Mouse (Mus musculus) midbrain, embryonic 11.5 days (tissue): Measurements from ENCODE around the gene Tfb1m. TPM values are rescaled to one million over a fixed set of nuclear protein-coding genes. Genes with fewer than 3 reads are reported as not detected.

Source experiments
- ATAC-seq: fragments of 200-750 bp; cut with Nextera tagmentation; 2 replicates; pipeline ENCODE4 v1.8.0; 2017; ENCODE audit warnings: moderate TSS enrichment, moderate library complexity; ENCODE audit not compliant: low FRiP score
- DNase-seq: peaks from one replicate; pipeline ENCODE4 v3.0.0; 2015; ENCODE audit warnings: low spot score; ENCODE audit errors: missing footprints
- H3K27ac ChIP-seq: fragments of 300-500 bp; sonication (generic); 2 replicates; pipeline ENCODE4 v1.5.1; 2014; ENCODE audit warnings: low read depth, low read length
- H3K27me3 ChIP-seq: fragments of 300-500 bp; sonication (generic); 2 replicates; pipeline ENCODE4 v1.6.1; 2014; ENCODE audit warnings: mild to moderate bottlenecking, low read length, moderate library complexity, mixed read lengths; ENCODE audit not compliant: control insufficient read depth, insufficient read depth
- H3K36me3 ChIP-seq: fragments of 300-500 bp; sonication (generic); 2 replicates; pipeline ENCODE4 v1.6.1; 2014; ENCODE audit warnings: mild to moderate bottlenecking, low read length, moderate library complexity, mixed read lengths; ENCODE audit not compliant: control insufficient read depth, insufficient read depth
- H3K4me1 ChIP-seq: fragments of 300-500 bp; sonication (generic); 2 replicates; pipeline ENCODE4 v1.6.1; 2014; ENCODE audit warnings: low read length; ENCODE audit not compliant: control insufficient read depth, insufficient read depth
- H3K4me2 ChIP-seq: fragments of 300-500 bp; sonication (generic); 2 replicates; pipeline ENCODE4 v1.6.1; 2014; ENCODE audit warnings: mild to moderate bottlenecking, moderate library complexity
- H3K4me3 ChIP-seq: fragments of 300-500 bp; sonication (generic); 2 replicates; pipeline ENCODE4 v1.5.1; 2014; ENCODE audit warnings: low read depth, low read length
- H3K9ac ChIP-seq: fragments of 300-500 bp; sonication (generic); 2 replicates; pipeline ENCODE4 v1.6.1; 2014; ENCODE audit warnings: low read length
- H3K9me3 ChIP-seq: fragments of 300-500 bp; sonication (generic); 2 replicates; pipeline ENCODE4 v1.6.1; 2016; ENCODE audit warnings: low read length; ENCODE audit not compliant: control insufficient read depth
- WGBS: fragments of 180-500 bp; shearing (Covaris S2); extraction: QIAGEN DNeasy Blood & Tissue Kit; methylation state at CpG from one replicate; pipeline ENCODE4 v1.1.7; 2014; 5-methylcytosine and 5-hydroxymethylcytosine counted together
- polyA plus RNA-seq: library from polyadenylated mRNA; unstranded; fragments of >200 nt; fragmentation: Nextera tagmentation; extraction: Ambion mirVana; gene quantifications from 2 replicates; pipeline ENCODE4 v1.2.1, GENCODE M21; 2014

The Tfb1m gene
- polyA plus RNA-seq: 20.2 and 22.3 TPM in 2 replicates

- Histone ChIP-seq H3K36me3 (no peaks in the 10 kb centered on the region), H3K4me2 (peak within 1 kb of the TSS; percentile 72), H3K27ac (peak within 1 kb of the TSS; percentile 42; the same call in 1 of the 2 replicates), H3K4me3 (peak within 1 kb of the TSS; percentile 59), H3K9me3 (no peaks in the 10 kb centered on the region), H3K4me1 (peaks cover 2% of the 10 kb centered on the region), H3K9ac (peak within 1 kb of the TSS; percentile 60), H3K27me3 (no peaks in the 10 kb centered on the region)
- under 1% methylated on average over 60 of the region's 60 CpGs for WGBS
- ATAC-seq (peak; percentile 99), DNase-seq (peak; percentile 99)
Observed at GRCm38 (mm10) chr17:3557331-3558311, at the start of gene Tfb1m. Tfb1m (minus strand) TSS chr17:3557781.

GRCm38 (mm10) chr17:3602954-3603672 is 45.5 kb upstream of the Tfb1m start:
- Histone ChIP-seq H3K9me3 (no peaks in the 10 kb centered on the region), H3K27ac (no peak overlapping the region), H3K4me1 (no peaks in the 10 kb centered on the region), H3K9ac (no peak overlapping the region), H3K27me3 (no peaks in the 10 kb centered on the region), H3K4me3 (no peak overlapping the region), H3K4me2 (no peak overlapping the region), H3K36me3 (no peaks in the 10 kb centered on the region)
- ATAC-seq: no peak
- WGBS: 92% methylated on average over 6 of the region's 6 CpGs
- DNase-seq: no peak

GRCm38 (mm10) chr17:3598393-3598792 is 40.8 kb upstream of the Tfb1m start:
- H3K27me3 ChIP-seq: no peaks in the 10 kb centered on the region
- no peaks in the 10 kb centered on the region for H3K36me3 ChIP-seq
- no peaks in the 10 kb centered on the region for H3K9me3 ChIP-seq
- no peak for ATAC-seq
- no peaks in the 10 kb centered on the region for H3K4me1 ChIP-seq
- H3K4me3 ChIP-seq: no peak overlapping the region
- H3K4me2 ChIP-seq: no peak overlapping the region
- H3K9ac ChIP-seq: no peak overlapping the region
- no peak overlapping the region for H3K27ac ChIP-seq
- WGBS: 82% methylated on average over 1 of the region's 1 CpGs
- DNase-seq: no peak

- Histone ChIP-seq H3K27ac (no peak overlapping the region), H3K9ac (no peak overlapping the region)
- 72% methylated on average over 1 of the region's 1 CpGs for WGBS
Observed at GRCm38 (mm10) chr17:3597866-3598265, 40.3 kb upstream of the Tfb1m start.

GRCm38 (mm10) chr17:3597130-3597529 is 39.5 kb upstream of the Tfb1m start:
- ATAC-seq: no peak

More at GRCm38 (mm10) chr17:3597866-3598265, 40.3 kb upstream of the Tfb1m start:
- Histone ChIP-seq H3K4me2 (no peak overlapping the region), H3K4me1 (no peaks in the 10 kb centered on the region), H3K9me3 (no peaks in the 10 kb centered on the region), H3K36me3 (no peaks in the 10 kb centered on the region), H3K27me3 (no peaks in the 10 kb centered on the region), H3K4me3 (no peak overlapping the region)
- ATAC-seq (no peak), DNase-seq (no peak)

GRCm38 (mm10) chr17:3570876-3571275 is 13.3 kb upstream of the Tfb1m start:
- Histone ChIP-seq H3K27ac (no peak overlapping the region), H3K36me3 (no peaks in the 10 kb centered on the region), H3K4me1 (no peaks in the 10 kb centered on the region), H3K9me3 (no peaks in the 10 kb centered on the region), H3K4me2 (no peak overlapping the region), H3K27me3 (no peaks in the 10 kb centered on the region), H3K4me3 (no peak overlapping the region), H3K9ac (no peak overlapping the region)
- 0 out of 2 replicates have a peak, but pooled peaks have one; percentile 16 for ATAC-seq
- peak; percentile 98 for DNase-seq
- 7% methylated on average over 12 of the region's 12 CpGs for WGBS

More at GRCm38 (mm10) chr17:3597130-3597529, 39.5 kb upstream of the Tfb1m start:
- Histone ChIP-seq H3K36me3 (no peaks in the 10 kb centered on the region), H3K4me2 (no peak overlapping the region), H3K27ac (no peak overlapping the region), H3K4me3 (no peak overlapping the region), H3K9ac (no peak overlapping the region), H3K4me1 (no peaks in the 10 kb centered on the region), H3K9me3 (no peaks in the 10 kb centered on the region), H3K27me3 (no peaks in the 10 kb centered on the region)
- 67% methylated on average over 1 of the region's 1 CpGs for WGBS
- no peak for DNase-seq

GRCm38 (mm10) chr17:3562405-3562804 is 4.8 kb upstream of the Tfb1m start:
- peaks cover 2% of the 10 kb centered on the region; the same call in 1 of the 2 replicates for H3K4me1 ChIP-seq
- DNase-seq (no peak), ATAC-seq (no peak)
- H3K9me3 ChIP-seq: no peaks in the 10 kb centered on the region
- no peak overlapping the region for H3K27ac ChIP-seq
- H3K4me3 ChIP-seq: no peak overlapping the region
- no peak overlapping the region for H3K9ac ChIP-seq
- WGBS: 59% methylated on average over 8 of the region's 8 CpGs
- H3K4me2 ChIP-seq: no peak overlapping the region
- no peaks in the 10 kb centered on the region for H3K27me3 ChIP-seq
- H3K36me3 ChIP-seq: no peaks in the 10 kb centered on the region

- no peak overlapping the region for H3K4me2 ChIP-seq
- H3K9ac ChIP-seq: no peak overlapping the region
- WGBS: 76% methylated on average over 3 of the region's 3 CpGs
- ATAC-seq: no peak
- no peaks in the 10 kb centered on the region for H3K27me3 ChIP-seq
- H3K36me3 ChIP-seq: no peaks in the 10 kb centered on the region
- H3K4me1 ChIP-seq: peaks cover 2% of the 10 kb centered on the region
- H3K27ac ChIP-seq: no peak overlapping the region
- no peak overlapping the region for H3K4me3 ChIP-seq
- DNase-seq: no peak
- H3K9me3 ChIP-seq: no peaks in the 10 kb centered on the region
Observed at GRCm38 (mm10) chr17:3560534-3560933, 3.0 kb upstream of the Tfb1m start.
